Mouse (Mus musculus): ENCODE results near the gene Wipf1. TPM values are rescaled to one million over a fixed set of nuclear protein-coding genes. Genes with fewer than 3 reads are reported as not detected.

The Wipf1 gene
- polyA plus RNA-seq (2011; ENCODE audit: insufficient read depth, insufficient read length, low replicate concordance, missing spikeins), result 19.8 and 47.3 TPM in 2 replicates

GRCm38 (mm10) chr2:73529356-73530330 lies at the start of gene Wipf1:
TSS of gene Wipf1 (minus strand) at chr2:73529734.
- TF ChIP-seq CTCF (IDR thresholded peaks at IDR 0.05; ENCODE audit: control insufficient read depth, insufficient read depth, low read length) (no peak), POLR2A (IDR thresholded peaks at IDR 0.05; ENCODE audit: borderline replicate concordance, control insufficient read depth, low read depth, low read length) (peak; percentile 21; the same call in 1 of the 2 replicates)

DNA sequence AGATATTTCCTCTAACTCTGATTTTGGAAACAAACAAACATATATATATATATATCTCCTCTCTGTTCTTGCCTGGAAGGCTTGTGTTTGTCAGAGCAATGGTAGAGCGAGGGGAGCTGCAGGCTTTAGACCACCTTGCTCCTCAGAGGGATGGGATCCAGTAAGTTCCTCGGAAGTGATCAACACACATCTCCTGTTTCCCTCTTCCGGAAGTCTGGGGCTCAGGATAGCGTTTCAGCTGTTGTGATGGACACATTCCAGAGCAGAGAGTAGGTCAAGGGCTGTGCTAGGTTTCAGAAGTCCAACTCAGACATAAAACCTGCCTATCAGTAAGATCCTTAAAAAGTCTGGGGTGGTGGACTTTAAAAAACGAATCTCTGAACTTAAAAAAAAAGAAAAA lies 49.6 kb upstream of the Wipf1 start:
- Histone ChIP-seq H3K27ac (ENCODE audit: control insufficient read depth, insufficient read depth, low read depth, low read length, poor library complexity) (no peak overlapping the region), H3K4me1 (ENCODE audit: control insufficient read depth, insufficient read depth, low read length) (no peaks in the 10 kb centered on the region; the same call in 1 of the 2 replicates), H3K4me3 (replicated peaks; ENCODE audit: control insufficient read depth, low read depth, low read length) (no peak overlapping the region)
- no peak for TF ChIP-seq POLR2A (IDR thresholded peaks at IDR 0.05; ENCODE audit: borderline replicate concordance, control insufficient read depth, low read depth, low read length)
- no peak for TF ChIP-seq CTCF (IDR thresholded peaks at IDR 0.05; ENCODE audit: control insufficient read depth, insufficient read depth, low read length)
- WGBS, result 53% methylated on average over 5 of the region's 5 CpGs

More at GRCm38 (mm10) chr2:73529356-73530330, at the start of gene Wipf1:
- WGBS, result 9% methylated on average over 54 of the region's 66 CpGs
- H3K4me3 ChIP-seq (replicated peaks; ENCODE audit: control insufficient read depth, low read depth, low read length), result peak within 1 kb of the TSS; percentile 50
- peaks cover 1% of the 10 kb centered on the region; the same call in 1 of the 2 replicates for H3K4me1 ChIP-seq (ENCODE audit: control insufficient read depth, insufficient read depth, low read length)
- H3K27ac ChIP-seq (ENCODE audit: control insufficient read depth, insufficient read depth, low read depth, low read length, poor library complexity), result peak within 1 kb of the TSS; percentile 65

GRCm38 (mm10) chr2:73574418-73574817 lies 44.9 kb upstream of the Wipf1 start:
- H3K4me1 ChIP-seq (ENCODE audit: control insufficient read depth, insufficient read depth, low read length), result no peaks in the 10 kb centered on the region; the same call in 1 of the 2 replicates
- no peak for TF ChIP-seq POLR2A (IDR thresholded peaks at IDR 0.05; ENCODE audit: borderline replicate concordance, control insufficient read depth, low read depth, low read length)
- TF ChIP-seq CTCF (IDR thresholded peaks at IDR 0.05; ENCODE audit: control insufficient read depth, insufficient read depth, low read length), result no peak

DNA sequence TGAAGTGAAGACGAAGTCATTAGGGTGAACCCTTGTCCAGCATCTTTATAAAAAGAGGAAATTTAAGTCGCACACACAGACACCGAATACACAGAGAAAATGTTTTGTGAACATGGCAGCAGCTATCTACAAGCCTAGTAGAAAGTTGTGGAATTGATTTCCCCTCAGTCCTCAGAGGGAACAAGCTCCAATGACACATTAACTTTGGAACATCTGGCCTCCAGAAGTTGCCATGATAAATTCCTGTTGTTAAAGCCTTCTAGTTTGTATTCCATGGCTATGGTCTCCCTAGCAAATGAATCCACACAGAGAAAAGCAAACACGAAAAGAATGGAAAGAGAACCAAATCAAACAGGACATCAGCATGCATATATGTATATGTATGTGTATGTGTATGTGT lies 44.0 kb upstream of the Wipf1 start:
- no peak overlapping the region for H3K4me3 ChIP-seq (replicated peaks; ENCODE audit: control insufficient read depth, low read depth, low read length)

More at GRCm38 (mm10) chr2:73574418-73574817, 44.9 kb upstream of the Wipf1 start:
- no peak overlapping the region for H3K4me3 ChIP-seq (replicated peaks; ENCODE audit: control insufficient read depth, low read depth, low read length)
- no peak overlapping the region for H3K27ac ChIP-seq (ENCODE audit: control insufficient read depth, insufficient read depth, low read depth, low read length, poor library complexity)
- WGBS, result 68% methylated on average over 6 of the region's 6 CpGs

GRCm38 (mm10) chr2:73572539-73573372 lies 43.2 kb upstream of the Wipf1 start:
- no peak overlapping the region for H3K4me3 ChIP-seq (replicated peaks; ENCODE audit: control insufficient read depth, low read depth, low read length)
- WGBS, result 48% methylated on average over 23 of the region's 23 CpGs
- TF ChIP-seq CTCF (IDR thresholded peaks at IDR 0.05; ENCODE audit: control insufficient read depth, insufficient read depth, low read length) (peak; percentile 90), POLR2A (IDR thresholded peaks at IDR 0.05; ENCODE audit: borderline replicate concordance, control insufficient read depth, low read depth, low read length) (no peak)
- H3K4me1 ChIP-seq (ENCODE audit: control insufficient read depth, insufficient read depth, low read length), result no peaks in the 10 kb centered on the region; the same call in 1 of the 2 replicates
- no peak overlapping the region for H3K27ac ChIP-seq (ENCODE audit: control insufficient read depth, insufficient read depth, low read depth, low read length, poor library complexity)

More for the DNA sequence above, 44.0 kb upstream of the Wipf1 start:
- TF ChIP-seq CTCF (IDR thresholded peaks at IDR 0.05; ENCODE audit: control insufficient read depth, insufficient read depth, low read length) (no peak), POLR2A (IDR thresholded peaks at IDR 0.05; ENCODE audit: borderline replicate concordance, control insufficient read depth, low read depth, low read length) (no peak)
- WGBS, result 64% methylated on average over 4 of the region's 4 CpGs
- Histone ChIP-seq H3K27ac (ENCODE audit: control insufficient read depth, insufficient read depth, low read depth, low read length, poor library complexity) (no peak overlapping the region), H3K4me1 (ENCODE audit: control insufficient read depth, insufficient read depth, low read length) (no peaks in the 10 kb centered on the region; the same call in 1 of the 2 replicates)

- H3K27ac ChIP-seq (ENCODE audit: control insufficient read depth, insufficient read depth, low read depth, low read length, poor library complexity), result no peak overlapping the region
- H3K4me1 ChIP-seq (ENCODE audit: control insufficient read depth, insufficient read depth, low read length), result no peaks in the 10 kb centered on the region; the same call in 1 of the 2 replicates
- 72% methylated on average over 6 of the region's 6 CpGs for WGBS
- H3K4me3 ChIP-seq (replicated peaks; ENCODE audit: control insufficient read depth, low read depth, low read length), result no peak overlapping the region
- TF ChIP-seq CTCF (IDR thresholded peaks at IDR 0.05; ENCODE audit: control insufficient read depth, insufficient read depth, low read length), result no peak
- no peak for TF ChIP-seq POLR2A (IDR thresholded peaks at IDR 0.05; ENCODE audit: borderline replicate concordance, control insufficient read depth, low read depth, low read length)
These were observed 42.4 kb upstream of the Wipf1 start for GRCm38 (mm10) chr2:73571901-73572300.

DNA sequence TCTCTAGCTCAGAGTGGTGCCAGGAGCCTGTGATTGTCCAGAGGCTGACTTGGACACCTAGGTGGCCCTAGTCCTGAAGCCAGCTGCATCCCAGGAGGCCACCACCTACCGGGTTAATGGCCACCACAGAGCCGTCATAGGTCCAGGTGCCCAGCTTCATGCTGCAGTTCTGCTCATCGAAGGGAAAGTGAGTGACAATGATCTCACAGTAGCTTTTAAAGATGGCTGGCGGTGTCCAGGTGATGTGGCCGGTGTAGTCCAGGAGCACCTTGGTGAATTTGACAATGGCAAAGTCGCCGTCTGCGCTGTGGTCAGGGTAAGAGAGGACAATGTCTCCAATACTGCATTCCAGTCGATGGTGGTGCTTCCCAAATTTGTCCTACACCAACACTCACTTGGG lies 41.8 kb upstream of the Wipf1 start:
- Histone ChIP-seq H3K4me1 (ENCODE audit: control insufficient read depth, insufficient read depth, low read length) (no peaks in the 10 kb centered on the region), H3K4me3 (replicated peaks; ENCODE audit: control insufficient read depth, low read depth, low read length) (no peak overlapping the region), H3K27ac (ENCODE audit: control insufficient read depth, insufficient read depth, low read depth, low read length, poor library complexity) (no peak overlapping the region)
- TF ChIP-seq POLR2A (IDR thresholded peaks at IDR 0.05; ENCODE audit: borderline replicate concordance, control insufficient read depth, low read depth, low read length) (no peak), CTCF (IDR thresholded peaks at IDR 0.05; ENCODE audit: control insufficient read depth, insufficient read depth, low read length) (no peak)
- 80% methylated on average over 9 of the region's 9 CpGs for WGBS
